Mouse (Mus musculus) embryo, embryonic 11 days (tissue): ENCODE data around the gene Nlrx1.
A peak's percentile ranks its signal among the peaks of the same experiment; 100 is the strongest.
"Not testable (repeated sequence)": the region's sequence is repeated elsewhere in the genome, so short reads cannot be mapped to it uniquely, and the experiment has no call there.

Experiments
- DNase-seq: peaks from one replicate; pipeline ENCODE4 v3.0.0-alpha.2; 2015

The Nlrx1 gene

GRCm38 (mm10) chr9:44268432-44268831 lies at the start of gene Nlrx1:
TSS of gene Nlrx1 (minus strand) at chr9:44268599.
- DNase-seq, result no peak

GRCm38 (mm10) chr9:44317452-44317851 lies 49.1 kb upstream of the Nlrx1 start:
- no peak for DNase-seq

DNA sequence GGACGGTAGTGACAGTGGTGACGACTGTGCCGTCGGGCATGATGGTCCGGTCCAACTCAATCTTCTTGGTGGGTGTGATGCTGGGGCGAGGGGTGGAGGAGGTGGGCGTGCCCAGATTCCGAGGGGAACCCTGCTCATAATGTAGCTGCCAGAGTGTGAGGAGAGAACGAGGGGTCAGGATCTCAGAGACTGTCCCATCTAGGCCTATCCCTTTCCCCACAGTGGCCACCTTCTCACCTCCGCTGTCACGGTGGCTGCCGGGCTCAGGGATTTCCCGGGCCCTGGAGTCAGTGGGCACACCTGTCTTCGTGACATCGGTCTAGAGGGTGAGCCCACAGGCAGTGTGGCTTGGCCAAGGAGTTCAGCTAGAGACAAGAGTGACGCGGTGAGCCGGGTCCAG lies 46.5 kb upstream of the Nlrx1 start:
- no peak for DNase-seq

GRCm38 (mm10) chr9:44314257-44314547 lies 45.8 kb upstream of the Nlrx1 start:
- DNase-seq, result no peak

DNA sequence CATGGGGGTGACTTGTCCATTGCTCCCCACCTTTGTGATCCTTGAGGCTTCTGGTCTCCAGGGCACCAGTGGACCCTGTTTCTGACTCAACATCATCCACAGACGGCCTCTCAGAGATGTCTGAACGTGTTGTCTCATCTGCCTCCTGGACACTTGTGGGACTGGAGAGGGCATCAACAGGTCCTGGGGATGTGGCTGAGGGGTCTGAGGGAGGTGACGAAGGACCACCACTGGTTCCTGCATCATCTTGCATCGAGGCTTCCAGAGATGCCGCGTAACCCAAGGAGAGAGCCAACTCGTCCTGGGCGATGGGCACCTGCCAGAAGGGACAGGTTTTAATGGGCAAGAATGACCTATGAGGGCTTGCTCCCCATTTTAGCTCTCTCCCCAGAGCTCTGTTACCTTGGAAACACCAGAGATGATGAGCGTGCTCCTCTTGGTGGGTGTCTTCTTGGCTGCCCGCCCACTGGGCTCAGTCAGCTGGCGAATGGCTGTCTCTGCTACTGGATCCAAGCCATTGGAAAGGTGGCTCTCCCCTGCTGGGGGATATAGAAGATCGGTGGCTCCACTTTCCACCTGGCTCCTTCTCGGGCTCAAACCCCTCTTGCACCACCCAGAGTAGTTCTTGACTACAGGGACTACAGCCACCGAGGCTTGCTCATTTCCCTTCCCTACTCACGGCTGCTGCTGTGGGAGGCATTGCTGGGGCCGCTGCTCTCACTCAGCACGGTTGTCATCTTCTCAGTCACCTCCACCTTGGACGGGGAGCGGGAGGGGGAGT lies 45.3 kb upstream of the Nlrx1 start:
- no peak for DNase-seq

- DNase-seq, result peak; percentile 65
These were observed 43.0 kb upstream of the Nlrx1 start for GRCm38 (mm10) chr9:44311136-44312134.

- DNase-seq, result no peak
These were observed 42.3 kb upstream of the Nlrx1 start for GRCm38 (mm10) chr9:44310750-44311135.

- DNase-seq, result no peak
These were observed 41.4 kb upstream of the Nlrx1 start for GRCm38 (mm10) chr9:44309756-44310155.

- no peak for DNase-seq
These were observed 38.8 kb upstream of the Nlrx1 start for GRCm38 (mm10) chr9:44307248-44307647.

DNA sequence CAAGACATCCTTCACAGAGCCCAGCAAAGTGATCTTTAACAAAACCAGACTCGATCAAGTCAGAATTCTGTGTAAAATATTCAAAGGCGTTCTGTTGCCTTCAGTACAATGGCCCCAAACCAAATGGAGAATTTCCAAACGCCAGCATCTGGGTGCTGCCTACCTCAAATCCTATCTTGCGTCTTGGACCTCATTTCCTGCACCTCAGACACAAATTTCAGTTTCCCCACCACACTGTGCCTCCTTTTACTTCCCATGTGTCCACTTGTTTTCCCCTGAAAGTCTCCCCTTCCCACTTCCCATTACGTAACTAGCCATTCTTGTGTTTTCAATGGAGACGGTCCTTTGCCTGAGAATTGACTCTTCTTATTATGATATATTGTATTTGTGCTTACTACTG lies 38.1 kb upstream of the Nlrx1 start:
- no peak for DNase-seq

GRCm38 (mm10) chr9:44305466-44306079 lies 37.2 kb upstream of the Nlrx1 start, which contains the start of gene Hinfp:
TSS of gene Hinfp (minus strand) at chr9:44305671.
- DNase-seq, result peak; percentile 100

DNA sequence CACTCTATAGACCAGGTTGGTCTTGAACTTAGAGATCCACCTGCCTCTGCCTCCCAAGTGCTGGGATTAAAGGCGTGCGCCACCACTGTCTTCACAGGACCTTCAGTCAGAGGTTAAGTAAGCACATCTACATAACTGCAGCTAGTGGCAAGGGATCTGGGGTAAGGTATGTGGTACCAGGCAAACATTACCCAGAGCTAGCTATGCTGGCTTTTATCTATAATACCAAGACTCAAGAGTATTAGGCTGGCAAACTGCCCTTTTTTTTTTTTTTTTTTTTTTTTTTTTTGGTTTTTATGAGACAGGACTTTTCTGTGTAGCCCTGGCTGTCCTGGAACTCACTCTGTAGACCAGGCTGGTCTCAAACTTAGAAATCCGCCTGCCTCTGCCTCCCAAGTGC lies 31.6 kb upstream of the Nlrx1 start:
- DNase-seq, result not testable (repeated sequence)

DNA sequence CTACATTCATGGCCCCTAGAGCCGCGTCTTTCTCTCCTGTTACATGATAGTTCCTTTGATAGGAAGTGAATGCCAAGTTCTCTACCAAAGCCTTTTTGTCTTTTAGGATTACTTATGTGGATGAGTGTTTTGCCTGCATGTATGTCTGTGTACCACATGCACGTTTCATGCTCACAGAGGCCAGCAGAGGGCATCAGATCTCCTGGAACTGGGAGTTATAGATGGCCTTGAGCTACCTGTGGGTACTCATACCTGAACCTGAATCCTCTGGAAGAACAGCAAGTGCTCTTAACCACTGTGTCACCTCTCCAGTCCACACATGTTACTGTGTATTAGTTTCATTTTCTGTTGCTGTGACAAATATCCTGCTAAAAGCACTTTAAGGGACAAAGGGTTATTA lies 24.1 kb upstream of the Nlrx1 start:
- DNase-seq, result peak; percentile 51

- peak; percentile 36 for DNase-seq
These were observed 20.5 kb upstream of the Nlrx1 start for GRCm38 (mm10) chr9:44288959-44289291.

- DNase-seq, result peak; percentile 68
These were observed 19.9 kb upstream of the Nlrx1 start, which contains the start of gene Abcg4 for GRCm38 (mm10) chr9:44288076-44288958. TSS of gene Abcg4 (minus strand) at chr9:44288615.

DNA sequence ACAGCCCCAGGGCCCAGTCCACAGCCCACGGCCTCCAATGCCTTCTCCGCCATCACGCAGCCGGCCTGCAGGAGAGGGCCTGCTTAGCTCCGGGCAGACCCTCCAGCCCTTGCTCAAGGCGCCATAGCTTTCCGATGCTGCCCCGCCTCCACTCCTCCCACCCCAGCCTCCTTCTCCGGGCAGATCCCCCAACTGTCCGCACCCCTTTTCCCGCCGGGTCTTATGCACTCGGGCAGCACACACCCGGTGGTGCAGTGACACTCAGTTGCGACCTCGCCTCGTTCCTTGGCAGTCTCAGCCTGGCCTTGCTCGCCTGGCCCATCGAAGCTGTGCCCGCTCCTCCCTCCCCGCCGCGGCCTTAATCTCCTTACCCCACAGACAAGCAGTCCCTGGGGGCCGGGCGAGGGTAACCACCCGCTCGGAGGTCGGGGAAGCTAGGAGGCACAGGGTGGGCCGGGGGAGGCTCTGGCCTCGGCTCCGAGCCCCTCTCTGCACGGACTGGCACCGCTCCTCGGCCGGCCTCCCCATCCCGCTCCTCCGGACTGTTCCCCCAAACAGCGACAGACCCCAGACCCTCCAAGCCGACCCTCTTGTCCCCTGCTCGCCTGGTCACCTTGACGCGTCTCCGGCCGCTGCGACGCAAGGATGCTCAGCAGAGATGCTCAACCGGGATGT lies 19.1 kb upstream of the Nlrx1 start:
- peak; percentile 67 for DNase-seq

GRCm38 (mm10) chr9:44287003-44287400 lies 18.6 kb upstream of the Nlrx1 start:
- no peak for DNase-seq

- DNase-seq, result peak; percentile 11
These were observed 18.0 kb upstream of the Nlrx1 start for GRCm38 (mm10) chr9:44286256-44286850.

DNA sequence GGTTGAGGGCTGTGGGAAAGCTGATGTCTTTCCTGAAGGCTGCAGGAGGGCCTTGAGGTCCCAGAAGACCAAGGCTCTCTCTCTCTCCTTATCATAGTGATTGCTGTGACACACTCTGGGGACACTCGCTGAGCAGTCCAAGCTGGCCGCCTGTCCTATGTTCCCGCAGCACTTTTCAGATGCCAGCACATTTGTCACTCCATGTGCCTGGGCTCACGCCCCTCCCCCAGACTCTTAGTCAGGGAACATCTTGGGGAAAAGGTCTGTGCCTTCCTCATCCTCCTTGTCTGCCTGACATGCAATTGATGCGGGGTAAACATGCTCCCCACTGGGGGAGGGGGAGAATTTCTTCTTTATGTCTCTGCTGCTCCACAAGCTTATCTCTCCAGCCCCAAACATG lies 14.8 kb upstream of the Nlrx1 start:
- no peak for DNase-seq

- DNase-seq, result no peak
These were observed 1.6 kb upstream of the Nlrx1 start for GRCm38 (mm10) chr9:44269973-44270372.

DNA sequence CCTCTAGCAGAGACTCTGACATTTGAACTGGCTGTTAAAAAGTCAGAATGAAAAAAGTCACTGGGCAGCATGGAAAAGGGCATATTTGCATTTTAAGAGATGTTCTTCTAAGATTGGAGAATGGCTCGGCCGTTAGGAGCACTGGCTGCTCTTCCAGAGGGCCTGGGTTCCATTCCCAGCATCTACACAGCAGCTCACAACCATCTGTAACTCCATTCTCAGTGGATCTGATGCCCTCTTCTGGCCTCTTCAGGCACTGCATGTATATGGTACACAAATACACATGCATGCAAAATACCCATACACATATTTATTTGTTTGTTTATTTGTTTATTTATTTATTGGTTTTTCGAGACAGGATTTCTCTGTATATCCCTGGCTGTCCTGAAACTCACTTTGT lies 678 bp upstream of the Nlrx1 start:
- no peak for DNase-seq

GRCm38 (mm10) chr9:44268027-44268360 lies 405 bp downstream of the Nlrx1 start:
- DNase-seq, result peak; percentile 83
